In genomic region chr13:73936938-73937320, GRCm38 (mm10) we compare ENCODE assay signal across 8 mouse cellular contexts. TPM values are rescaled to one million over a fixed set of nuclear protein-coding genes. Genes with fewer than 3 reads are reported as not detected.
A peak's percentile ranks its signal among the peaks of the same experiment; 100 is the strongest.
DNase-seq lines count a peak whose midpoint lies in the region; ATAC-seq and TF ChIP-seq lines count a peak whose summit lies in the region.

No protein-coding gene starts in this region.

- peaks cover 16% of the 10 kb centered on the region for H3K4me1 ChIP-seq in heart, embryonic 13.5 days
- H3K4me1 ChIP-seq in G1E (ENCODE audit: insufficient read depth, low read depth, low read length): peaks cover 22% of the 10 kb centered on the region
- peaks cover 14% of the 10 kb centered on the region for H3K4me1 ChIP-seq in forebrain, embryonic 12.5 days
- peaks cover 16% of the 10 kb centered on the region for H3K4me1 ChIP-seq in liver, embryonic 16.5 days (ENCODE audit: control insufficient read depth, low read depth, low read length)

- H3K36me3 ChIP-seq in heart, embryonic 13.5 days: peaks cover 63% of the 10 kb centered on the region
- H3K36me3 ChIP-seq in G1E (replicated peaks): peaks cover 61% of the 10 kb centered on the region
- peaks cover 29% of the 10 kb centered on the region for H3K36me3 ChIP-seq in forebrain, embryonic 12.5 days (replicated peaks)
- peaks cover 14% of the 10 kb centered on the region for H3K36me3 ChIP-seq in liver, embryonic 16.5 days (ENCODE audit: control insufficient read depth, insufficient read depth)

- peak overlapping the region; percentile 79 for H3K4me2 ChIP-seq in heart, embryonic 13.5 days
- peak overlapping the region; percentile 76 for H3K4me2 ChIP-seq in forebrain, embryonic 12.5 days
- peak overlapping the region; percentile 92 for H3K4me2 ChIP-seq in liver, embryonic 16.5 days (ENCODE audit: low read depth, low read length)

- H3K9ac ChIP-seq in heart, embryonic 13.5 days: peak overlapping the region; percentile 85
- peak overlapping the region; percentile 73 for H3K9ac ChIP-seq in forebrain, embryonic 12.5 days
- peak overlapping the region; percentile 89 for H3K9ac ChIP-seq in liver, embryonic 16.5 days (ENCODE audit: low read depth, low read length)

- no peak for DNase-seq in heart, adult 11 months
- DNase-seq in G1E (ENCODE audit: low spot score): peak; percentile 28
- DNase-seq in urinary bladder, adult 18-20 months (ENCODE audit: low spot score in 2 of 2): no peak
- DNase-seq in urinary bladder, postnatal 36 days (ENCODE audit: low spot score in 2 of 2): no peak
- DNase-seq in right cerebral cortex, adult 2 months (ENCODE audit: low spot score in 2 of 2): no peak

- 0 out of 2 replicates have a peak overlapping the region, but pooled peaks have one; percentile 80 for H3K27ac ChIP-seq in heart, embryonic 13.5 days (replicated peaks)
- H3K27ac ChIP-seq in forebrain, embryonic 12.5 days: no peak overlapping the region
- peak overlapping the region; percentile 98 for H3K27ac ChIP-seq in liver, embryonic 16.5 days (ENCODE audit: low read length)

- peak; percentile 26; the same call in 1 of the 2 replicates for ATAC-seq in heart, embryonic 13.5 days (ENCODE audit: extremely low read depth, insufficient number of reproducible peaks, low FRiP score, low TSS enrichment)
- 0 out of 2 replicates have a peak, but pooled peaks have one; percentile 6 for ATAC-seq in G1E (ENCODE audit: extremely low read depth, insufficient number of reproducible peaks, low FRiP score, poor library complexity, severe bottlenecking)
- peak; percentile 24; the same call in 1 of the 2 replicates for ATAC-seq in forebrain, embryonic 12.5 days (ENCODE audit: low FRiP score)
- ATAC-seq in liver, embryonic 16.5 days (ENCODE audit: low read depth): 0 out of 2 replicates have a peak, but pooled peaks have one; percentile 0

- H3K9me3 ChIP-seq in heart, embryonic 13.5 days: no peaks in the 10 kb centered on the region
- H3K9me3 ChIP-seq in G1E (replicated peaks): no peaks in the 10 kb centered on the region
- H3K9me3 ChIP-seq in forebrain, embryonic 12.5 days: no peaks in the 10 kb centered on the region
- H3K9me3 ChIP-seq in liver, embryonic 16.5 days (replicated peaks; ENCODE audit: control insufficient read depth, low read length): no peaks in the 10 kb centered on the region

- H3K27me3 ChIP-seq in heart, embryonic 13.5 days (replicated peaks): no peaks in the 10 kb centered on the region
- no peaks in the 10 kb centered on the region for H3K27me3 ChIP-seq in G1E (ENCODE audit: insufficient read depth, low read length)
- H3K27me3 ChIP-seq in forebrain, embryonic 12.5 days: no peaks in the 10 kb centered on the region
- no peaks in the 10 kb centered on the region for H3K27me3 ChIP-seq in liver, embryonic 16.5 days (ENCODE audit: control insufficient read depth, insufficient read depth, low read depth, low read length)

- no peak for TF ChIP-seq CTCF in G1E (IDR thresholded peaks at IDR 0.05; ENCODE audit: low read depth, low read length)

- H3K4me3 ChIP-seq in heart, embryonic 13.5 days: peak overlapping the region; percentile 79
- peak overlapping the region; percentile 91 for H3K4me3 ChIP-seq in G1E (ENCODE audit: low read depth, low read length)
- H3K4me3 ChIP-seq in forebrain, embryonic 12.5 days (replicated peaks): peak overlapping the region; percentile 79
- H3K4me3 ChIP-seq in liver, embryonic 16.5 days (ENCODE audit: low read depth, low read length): peak overlapping the region; percentile 86

- 14% methylated on average over 5 of the region's 5 CpGs for WGBS in heart, embryonic 13.5 days
- WGBS in forebrain, embryonic 12.5 days: 16% methylated on average over 5 of the region's 5 CpGs
- WGBS in liver, embryonic 16.5 days (ENCODE audit: insufficient replicate concordance): 7% methylated on average over 5 of the region's 5 CpGs

RNA-seq across cellular contexts. Expression of gene Trip13, which starts 0.7 kb away (rescaled TPM):
- 32.0 and 35.2 TPM in 2 replicates for polyA plus RNA-seq in heart, embryonic 13.5 days (2015; fragmentation: Nextera tagmentation; extraction: Ambion mirVana)
- 46.7 and 57.6 TPM in 2 replicates for total RNA-seq in G1E (2014; fragmentation: Nextera tagmentation)
- 48.2 and 57.7 TPM in 2 replicates for total RNA-seq in G1E (2017)
- polyA plus RNA-seq in G1E (2012): 4.5 and 4.9 TPM in 2 replicates
- 45.3 and 47.2 TPM in 2 replicates for polyA plus RNA-seq in forebrain, embryonic 12.5 days (2016; fragmentation: Nextera tagmentation; extraction: Ambion mirVana)
- 13.8 and 14.7 TPM in 2 replicates for polyA plus RNA-seq in liver, embryonic 16.5 days (2015; fragmentation: Nextera tagmentation; extraction: Ambion mirVana)

RNA-seq across cellular contexts. Expression of gene Brd9, which starts 0.7 kb away (rescaled TPM):
- 37.4 and 38.7 TPM in 2 replicates for polyA plus RNA-seq in heart, embryonic 13.5 days (2015; fragmentation: Nextera tagmentation; extraction: Ambion mirVana)
- 33.0 and 41.3 TPM in 2 replicates for total RNA-seq in G1E (2014; fragmentation: Nextera tagmentation)
- 48.2 and 51.3 TPM in 2 replicates for total RNA-seq in G1E (2017)
- 9.2 and 9.9 TPM in 2 replicates for polyA plus RNA-seq in G1E (2012)
- polyA plus RNA-seq in forebrain, embryonic 12.5 days (2016; fragmentation: Nextera tagmentation; extraction: Ambion mirVana): 77.5 and 82.6 TPM in 2 replicates
- polyA plus RNA-seq in liver, embryonic 16.5 days (2015; fragmentation: Nextera tagmentation; extraction: Ambion mirVana): 12.9 and 14.1 TPM in 2 replicates

RNA-seq across cellular contexts. Expression of gene Zdhhc11, which starts 26.7 kb away (rescaled TPM):
- polyA plus RNA-seq in heart, embryonic 13.5 days (2015; fragmentation: Nextera tagmentation; extraction: Ambion mirVana): not detected in 2 replicates
- total RNA-seq in G1E (2014; fragmentation: Nextera tagmentation) (not detected in 2 replicates), G1E (2017) (not detected in 2 replicates)
- polyA plus RNA-seq in G1E (2012): not detected in 2 replicates
- polyA plus RNA-seq in forebrain, embryonic 12.5 days (2016; fragmentation: Nextera tagmentation; extraction: Ambion mirVana): not detected in 2 replicates
- polyA plus RNA-seq in liver, embryonic 16.5 days (2015; fragmentation: Nextera tagmentation; extraction: Ambion mirVana): not detected in 2 replicates
